Mouse (Mus musculus) cerebral cortex, adult 2 months (tissue): ENCODE measurements around the gene Fndc7.

Experiments used
- WGBS: fragments of 180-500 bp; shearing (Covaris S2); methylation state at CpG from one replicate; pipeline ENCODE4 v1.1.7; 2018; 5-methylcytosine and 5-hydroxymethylcytosine counted together

The Fndc7 gene

DNA sequence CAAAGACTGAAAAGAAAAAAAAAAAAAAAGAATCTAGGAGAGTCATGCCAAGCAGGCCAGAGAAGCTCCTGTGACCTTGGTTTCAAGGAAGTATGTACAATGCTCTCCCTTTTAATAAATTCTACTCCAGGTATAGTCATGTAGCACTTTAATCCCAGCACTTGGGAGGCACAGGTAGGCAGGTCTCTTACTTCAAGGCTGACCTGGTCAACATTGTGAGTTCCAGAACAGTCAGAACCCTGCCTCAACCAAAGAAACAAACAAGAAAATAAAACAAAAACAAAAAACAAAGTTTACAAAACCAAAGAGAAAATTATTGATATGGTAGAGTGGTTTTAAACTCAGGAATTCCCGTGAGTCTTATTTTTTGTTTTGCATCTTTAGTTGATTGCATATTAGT is at the start of gene Fndc7:
Gene Fndc7, minus strand, starts transcription at position 101 of the 400 bp plus-strand sequence.
- WGBS = 96% methylated on average over 1 of the region's 1 CpGs

- WGBS = 76% methylated on average over 5 of the region's 5 CpGs
These were observed 49.8 kb upstream of the Fndc7 start, which contains the start of gene Henmt1 for GRCm38 (mm10) chr3:108939573-108939972. Henmt1 (plus strand) TSS chr3:108939873.

- WGBS = 95% methylated on average over 5 of the region's 5 CpGs
These were observed 48.9 kb upstream of the Fndc7 start for GRCm38 (mm10) chr3:108938691-108939090.

GRCm38 (mm10) chr3:108933557-108933956 is 43.7 kb upstream of the Fndc7 start:
- WGBS = 98% methylated on average over 6 of the region's 6 CpGs

DNA sequence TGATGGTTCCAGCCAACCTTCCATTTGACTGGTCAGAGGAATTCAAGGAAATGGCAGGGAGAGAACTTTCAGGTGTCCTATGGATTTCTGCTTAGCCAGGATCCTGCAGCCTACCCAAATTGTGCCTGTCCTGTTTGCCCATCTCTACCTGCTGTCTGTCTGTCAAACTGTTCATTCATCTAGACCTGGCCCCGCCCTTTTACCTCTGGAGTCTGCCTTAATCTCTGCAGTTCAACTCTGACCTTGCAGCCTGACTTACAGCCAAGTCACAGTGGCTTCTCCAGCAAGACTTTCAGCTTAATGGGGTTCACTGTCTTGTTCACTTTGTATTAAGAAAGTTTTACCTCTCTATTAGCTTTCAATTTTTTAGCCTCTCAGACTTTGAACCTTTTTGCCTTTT is 36.5 kb upstream of the Fndc7 start:
- WGBS = 86% methylated on average over 1 of the region's 1 CpGs

DNA sequence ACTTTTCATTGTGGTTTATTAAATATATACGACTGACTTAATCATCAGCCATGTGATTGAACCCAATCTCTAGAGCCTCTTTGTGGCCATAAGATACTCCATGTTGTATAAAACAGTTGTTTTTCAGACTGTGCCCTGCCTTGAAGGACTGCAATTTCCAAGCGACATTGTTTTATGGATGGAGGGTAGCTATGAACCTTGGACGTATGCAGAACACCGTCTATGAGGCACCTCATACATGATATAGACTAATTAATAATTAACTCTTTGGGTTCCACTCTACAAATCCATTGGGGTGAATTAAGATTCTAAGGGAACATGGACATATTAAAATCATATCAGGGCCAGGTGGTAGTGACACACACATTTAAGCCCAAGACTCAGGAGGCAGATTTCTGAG is 35.9 kb upstream of the Fndc7 start:
- 87% methylated on average over 4 of the region's 4 CpGs for WGBS

DNA sequence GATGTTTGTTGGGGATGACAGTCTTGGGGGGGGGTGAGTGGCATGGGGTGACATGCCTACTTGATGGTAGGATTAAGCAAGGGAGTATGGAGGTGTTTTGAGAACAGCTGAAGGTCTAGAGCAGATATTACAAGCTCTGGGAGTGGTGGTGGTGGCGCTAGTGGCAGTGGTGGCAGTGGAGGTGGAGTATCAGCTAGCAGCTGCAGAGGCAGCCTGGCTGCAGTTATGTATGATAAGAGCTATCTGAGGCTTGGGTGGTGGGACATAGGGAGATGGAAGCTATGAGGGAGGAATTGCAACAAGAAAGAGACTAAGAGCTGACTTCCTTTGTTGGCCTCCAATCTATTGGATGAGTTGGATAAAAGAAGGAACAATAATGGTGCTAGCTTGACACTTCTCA is 32.0 kb upstream of the Fndc7 start:
- WGBS = 97% methylated on average over 1 of the region's 1 CpGs

DNA sequence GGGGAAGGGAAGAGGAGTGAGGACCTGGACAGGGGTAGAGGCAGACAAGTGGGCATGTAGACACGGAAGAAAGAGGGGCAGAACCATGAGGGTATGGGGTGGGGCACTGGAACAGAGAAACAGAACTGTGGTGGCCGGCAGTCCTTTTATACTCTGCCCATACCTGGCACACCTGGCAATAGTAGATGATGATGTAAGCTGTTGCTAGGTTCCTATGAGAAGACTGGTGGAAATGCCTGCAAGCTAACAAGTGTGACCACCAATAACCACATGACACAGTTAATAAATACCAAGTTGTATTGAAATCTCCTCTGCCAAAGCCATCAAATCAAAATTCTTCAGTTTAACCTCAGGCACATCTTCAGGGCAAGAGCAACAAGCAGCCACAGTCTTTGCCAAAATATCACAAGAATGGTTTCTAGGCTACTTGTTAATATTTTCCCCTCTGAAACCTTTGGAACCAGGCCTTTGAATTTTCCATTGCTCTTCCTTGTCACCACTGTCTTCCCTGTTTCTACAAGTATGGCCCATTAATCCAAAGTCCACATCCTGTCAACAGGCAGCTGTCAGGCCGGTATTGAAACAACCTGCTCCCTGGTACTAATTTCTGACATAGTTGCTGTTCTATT is 30.7 kb upstream of the Fndc7 start:
- WGBS = 90% methylated on average over 3 of the region's 3 CpGs

DNA sequence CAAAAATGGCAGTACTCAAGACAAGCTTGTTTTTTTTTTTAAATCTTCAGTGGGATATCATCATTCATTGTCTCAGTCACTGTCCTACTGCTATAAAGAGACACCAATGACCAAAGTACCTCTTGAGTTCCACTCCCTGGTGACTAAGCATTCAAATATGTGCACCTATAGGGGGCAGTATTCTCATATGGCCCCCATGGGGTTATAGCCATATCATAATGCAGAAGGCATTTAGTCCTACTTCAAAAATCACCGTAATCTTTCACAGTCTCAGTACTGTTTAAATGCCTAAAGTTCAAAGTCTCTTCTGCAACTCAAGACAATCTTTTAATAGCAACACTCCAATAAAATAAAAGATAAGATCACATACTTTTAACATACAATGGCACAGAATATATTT is 29.0 kb upstream of the Fndc7 start:
- WGBS = 93% methylated on average over 1 of the region's 1 CpGs

- WGBS = 75% methylated on average over 3 of the region's 3 CpGs
These were observed 28.2 kb upstream of the Fndc7 start for GRCm38 (mm10) chr3:108917986-108918385.

DNA sequence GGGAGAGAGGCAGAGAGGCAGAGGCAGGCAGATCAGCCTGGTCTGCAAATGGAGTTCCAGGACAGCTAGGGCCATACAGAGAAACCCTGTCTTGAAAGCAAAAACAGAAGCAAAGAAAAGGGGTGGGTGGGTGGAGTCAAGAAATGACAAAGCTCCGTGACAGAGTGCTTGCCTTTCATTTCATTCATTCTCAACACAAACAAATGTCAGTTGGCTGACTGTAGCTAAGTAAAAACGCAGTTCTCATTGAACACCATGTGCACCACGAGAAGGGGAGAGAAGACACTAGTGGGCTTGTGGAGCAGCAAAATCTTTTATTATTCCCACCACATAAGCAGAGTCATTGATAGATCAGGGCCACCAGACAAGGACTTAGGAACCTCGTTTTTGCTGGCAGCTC is 27.0 kb upstream of the Fndc7 start:
- 25% methylated on average over 4 of the region's 4 CpGs for WGBS

DNA sequence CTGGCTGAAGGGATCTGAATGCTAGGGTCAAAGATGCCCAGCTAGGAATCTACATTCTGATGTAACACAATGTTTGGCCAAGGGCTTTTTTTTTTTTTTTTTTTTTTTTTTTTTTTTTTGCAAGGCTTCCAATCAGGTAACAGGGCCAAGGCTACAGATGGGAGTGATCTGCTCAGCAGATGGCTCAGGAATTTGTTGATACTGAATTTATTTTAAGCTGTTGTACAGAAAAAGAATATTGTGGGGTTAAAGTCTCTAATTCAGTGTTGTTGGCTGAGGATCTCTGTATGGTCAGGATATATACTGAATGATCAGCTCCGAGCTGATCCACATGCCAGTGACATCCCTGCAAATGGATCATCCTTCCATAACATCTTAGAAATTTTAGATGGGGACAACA is 26.2 kb upstream of the Fndc7 start:
- 61% methylated on average over 1 of the region's 1 CpGs for WGBS

- under 1% methylated on average over 53 of the region's 53 CpGs for WGBS
These were observed 22.0 kb upstream of the Fndc7 start, which contains the start of gene Prpf38b for GRCm38 (mm10) chr3:108911548-108912413. Prpf38b (minus strand) TSS chr3:108911727.

DNA sequence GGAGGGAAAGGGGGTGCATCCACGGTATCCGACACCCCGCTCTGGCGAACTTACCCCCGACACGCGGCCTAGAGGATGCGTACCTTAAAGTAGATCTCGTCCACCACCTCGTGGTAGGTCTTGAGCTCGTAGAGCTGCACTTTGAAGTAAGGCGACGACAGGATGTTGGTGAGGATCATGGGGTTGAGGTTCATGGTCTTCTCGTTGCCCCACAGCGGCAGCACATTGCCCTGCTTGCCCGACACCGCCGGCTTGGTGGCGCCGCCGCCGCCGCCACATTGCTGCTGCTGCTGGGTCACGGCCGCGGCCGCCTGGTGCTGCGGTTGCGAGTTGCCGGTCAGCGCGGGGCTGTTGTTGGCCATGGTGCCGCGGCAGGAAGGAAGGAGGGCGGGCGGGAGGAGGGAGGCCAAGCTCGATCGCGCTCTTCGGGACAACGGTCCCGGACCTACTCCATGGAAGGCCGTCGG is 21.3 kb upstream of the Fndc7 start:
- WGBS = under 1% methylated on average over 44 of the region's 44 CpGs

DNA sequence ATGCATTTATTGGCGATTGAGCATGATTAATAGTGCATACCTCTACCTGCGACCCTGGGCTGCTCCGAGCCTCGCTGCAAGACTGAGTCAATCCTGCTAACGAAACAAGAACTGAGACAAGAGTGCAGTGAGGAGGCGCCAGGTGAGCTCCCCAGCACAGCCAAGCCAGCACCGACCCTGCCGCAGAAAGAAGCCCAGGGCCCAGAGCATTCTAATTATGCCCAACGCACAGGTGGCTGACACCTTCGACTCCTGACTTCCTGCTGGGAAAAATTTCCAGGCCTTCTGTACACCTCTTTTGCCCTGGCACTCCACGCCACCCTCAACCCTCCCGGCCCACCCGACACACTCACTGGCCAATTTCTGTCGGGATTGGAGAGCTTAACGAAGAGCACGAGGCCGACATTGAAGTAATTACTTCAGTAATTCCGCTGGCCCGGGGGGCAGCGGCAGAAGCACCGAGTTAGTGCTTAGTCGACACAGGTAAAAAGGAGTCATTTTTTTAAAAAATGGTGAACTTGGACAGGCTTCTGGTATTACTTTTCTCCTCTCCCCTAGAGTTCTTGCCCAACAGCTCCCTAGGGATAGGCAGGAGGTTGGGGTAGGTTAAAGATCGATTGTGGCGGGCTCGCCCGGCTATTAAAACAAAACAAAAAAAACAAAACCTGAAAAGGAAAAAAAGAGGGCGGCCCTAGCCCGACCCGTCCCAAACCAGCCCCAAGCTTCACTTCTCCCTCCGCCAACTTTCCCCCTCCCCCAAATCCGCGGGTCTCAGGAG is 20.7 kb upstream of the Fndc7 start:
- WGBS = under 1% methylated on average over 32 of the region's 32 CpGs

DNA sequence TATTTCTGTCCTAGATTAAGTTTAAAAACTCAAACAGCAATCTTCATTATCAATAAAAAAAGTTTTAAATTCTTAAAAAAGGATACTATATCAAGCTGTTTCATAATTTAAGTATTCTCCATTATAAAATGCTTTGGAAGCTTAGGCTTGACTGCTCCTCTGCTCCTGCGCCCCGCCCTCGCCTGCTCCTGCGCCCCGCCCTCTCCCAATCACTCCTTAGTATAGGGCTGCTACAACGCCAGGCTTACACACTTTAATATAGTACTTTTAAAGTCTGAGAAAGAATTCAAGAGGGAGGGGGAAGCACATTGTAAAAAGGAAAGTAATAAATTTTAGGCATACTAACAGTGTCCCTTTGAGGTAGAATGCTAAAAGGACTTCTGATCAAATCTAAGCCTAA is 13.1 kb upstream of the Fndc7 start:
- 92% methylated on average over 6 of the region's 6 CpGs for WGBS

- WGBS = 38% methylated on average over 2 of the region's 2 CpGs
These were observed 12.2 kb upstream of the Fndc7 start for GRCm38 (mm10) chr3:108902038-108902437.

DNA sequence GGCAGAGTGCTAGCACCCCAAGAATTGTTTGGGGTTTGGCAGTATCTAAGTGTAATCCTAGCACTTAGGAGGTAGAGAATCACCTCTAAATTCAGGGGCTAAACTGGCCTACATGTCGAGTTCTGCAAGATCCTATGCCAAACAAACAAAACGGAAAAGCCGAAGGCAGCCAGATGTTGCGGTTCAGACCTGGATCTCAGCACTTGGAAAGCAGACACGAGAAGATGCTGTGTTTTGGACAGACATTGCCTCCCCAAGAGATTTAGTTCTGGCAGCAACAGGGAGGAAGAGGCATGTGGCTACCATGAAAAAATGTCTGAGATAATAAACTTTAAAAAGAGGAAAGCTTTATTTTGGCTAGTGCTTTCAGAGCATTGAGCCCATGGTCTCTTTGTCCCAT is 10.9 kb upstream of the Fndc7 start:
- 67% methylated on average over 5 of the region's 5 CpGs for WGBS

DNA sequence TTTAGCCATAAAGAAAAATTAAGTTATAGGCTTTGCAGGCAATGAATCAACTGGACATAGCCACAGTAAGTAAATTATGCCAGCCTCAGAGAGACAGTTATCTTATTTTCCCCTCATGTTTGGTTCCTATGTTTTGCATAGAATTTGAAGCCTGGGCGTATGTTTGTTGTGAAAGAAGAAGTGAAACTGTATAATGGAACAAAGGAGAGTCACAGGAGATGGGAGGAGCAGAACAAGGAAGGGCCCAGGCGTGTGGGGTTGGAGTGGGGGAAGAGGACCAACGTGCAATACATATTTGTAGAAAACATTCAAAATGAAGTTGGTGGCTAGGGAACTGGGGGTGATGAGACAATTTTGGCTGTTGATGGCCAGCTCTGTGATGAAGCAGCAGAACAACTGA is 10.3 kb upstream of the Fndc7 start:
- WGBS = 73% methylated on average over 3 of the region's 3 CpGs

- WGBS = 93% methylated on average over 4 of the region's 4 CpGs
These were observed 8.8 kb upstream of the Fndc7 start for GRCm38 (mm10) chr3:108898640-108899039.

DNA sequence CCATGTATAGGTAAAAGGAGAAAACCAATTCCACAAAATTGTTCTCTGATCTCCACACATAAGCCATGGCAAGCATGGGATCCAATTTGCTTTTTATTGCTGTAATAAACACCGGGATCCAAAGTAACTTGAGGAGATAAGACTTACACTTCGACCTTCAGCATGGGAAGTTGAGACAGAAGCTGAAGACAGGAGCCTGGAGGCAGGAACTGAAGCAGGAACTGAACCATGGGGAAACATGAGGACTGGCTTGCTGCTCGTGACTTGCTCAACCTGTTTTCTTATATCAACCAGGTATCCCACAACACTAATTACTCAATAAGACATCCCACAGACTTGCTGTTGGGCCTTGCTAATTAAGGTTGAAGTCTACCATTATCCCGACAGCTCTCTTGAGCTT is 3.1 kb upstream of the Fndc7 start:
- WGBS = 85% methylated on average over 4 of the region's 4 CpGs

GRCm38 (mm10) chr3:108892080-108892479 is 2.3 kb upstream of the Fndc7 start:
- 72% methylated on average over 1 of the region's 1 CpGs for WGBS
